Mouse (Mus musculus) neural tube, embryonic 11.5 days (tissue): ENCODE data around the gene Robo1. TPM values are rescaled to one million over a fixed set of nuclear protein-coding genes. Genes with fewer than 3 reads are reported as not detected.
A peak's percentile ranks its signal among the peaks of the same experiment; 100 is the strongest.

Experiments
- ATAC-seq: fragments of 200-750 bp; cut with Nextera tagmentation; 2 replicates; pipeline ENCODE4 v1.8.0; 2017; ENCODE audit warnings: moderate number of reproducible peaks, mild to moderate bottlenecking, moderate TSS enrichment, moderate library complexity; ENCODE audit not compliant: insufficient read depth, low FRiP score, low TSS enrichment
- DNase-seq: peaks from one replicate; pipeline ENCODE4 v3.0.0-alpha.2; 2015; ENCODE audit warnings: low spot score
- H3K27ac ChIP-seq: fragments of 300-500 bp; sonication (generic); 2 replicates; pipeline ENCODE4 v1.5.1; 2014; ENCODE audit warnings: low read depth, mild to moderate bottlenecking, low read length
- H3K27me3 ChIP-seq: fragments of 300-500 bp; sonication (generic); 2 replicates; pipeline ENCODE4 v1.6.1; 2014; ENCODE audit warnings: mild to moderate bottlenecking, low read length, mixed read lengths; ENCODE audit not compliant: control insufficient read depth, insufficient read depth
- H3K36me3 ChIP-seq: fragments of 300-500 bp; sonication (generic); 2 replicates; pipeline ENCODE4 v1.6.1; 2014; ENCODE audit warnings: mild to moderate bottlenecking, low read length, moderate library complexity, mixed read lengths; ENCODE audit not compliant: control insufficient read depth, insufficient read depth
- H3K4me1 ChIP-seq: fragments of 300-500 bp; sonication (generic); 2 replicates; pipeline ENCODE4 v1.6.1; 2014; ENCODE audit warnings: low read length, mixed read lengths; ENCODE audit not compliant: control insufficient read depth, insufficient read depth
- H3K4me2 ChIP-seq: fragments of 300-500 bp; sonication (generic); 2 replicates; pipeline ENCODE4 v1.6.1; 2014; ENCODE audit warnings: low read depth, mild to moderate bottlenecking, moderate library complexity
- H3K4me3 ChIP-seq: fragments of 300-500 bp; sonication (generic); 2 replicates; pipeline ENCODE4 v1.5.1; 2014; ENCODE audit warnings: low read depth, low read length
- H3K9ac ChIP-seq: fragments of 300-500 bp; sonication (generic); 2 replicates; pipeline ENCODE4 v1.6.1; 2014; ENCODE audit warnings: mild to moderate bottlenecking, low read length
- H3K9me3 ChIP-seq: fragments of 300-500 bp; sonication (generic); 2 replicates; pipeline ENCODE4 v1.6.1; 2016; ENCODE audit warnings: low read length; ENCODE audit not compliant: control insufficient read depth
- WGBS: fragments of 180-500 bp; shearing (Covaris S2); extraction: QIAGEN DNeasy Blood & Tissue Kit; methylation state at CpG from one replicate; pipeline ENCODE4 v1.1.7; 2014; 5-methylcytosine and 5-hydroxymethylcytosine counted together
- polyA plus RNA-seq: library from polyadenylated mRNA; unstranded; fragments of >200 nt; fragmentation: Nextera tagmentation; extraction: Ambion mirVana; gene quantifications from 2 replicates; pipeline ENCODE4 v1.2.1, GENCODE M21; 2014

The Robo1 gene
- polyA plus RNA-seq, 1 experiment from 2014 or later = 58.3 TPM

- H3K4me3 ChIP-seq = no peak overlapping the region
- no peaks in the 10 kb centered on the region for H3K36me3 ChIP-seq
- H3K4me1 ChIP-seq = no peaks in the 10 kb centered on the region; the same call in 1 of the 2 replicates
- no peaks in the 10 kb centered on the region for H3K9me3 ChIP-seq
- 18% methylated on average over 3 of the region's 3 CpGs for WGBS
- no peaks in the 10 kb centered on the region for H3K27me3 ChIP-seq
- H3K9ac ChIP-seq = no peak overlapping the region
- no peak overlapping the region for H3K4me2 ChIP-seq
- DNase-seq (no peak), ATAC-seq (peak; percentile 70)
- H3K27ac ChIP-seq = no peak overlapping the region
Observed at GRCm38 (mm10) chr16:72587376-72588072, 279.4 kb downstream of the Robo1 start.

- no peak overlapping the region for H3K4me2 ChIP-seq
- peak; percentile 86 for ATAC-seq
- DNase-seq = peak; percentile 15
- no peaks in the 10 kb centered on the region for H3K9me3 ChIP-seq
- no peak overlapping the region for H3K9ac ChIP-seq
- H3K27me3 ChIP-seq = no peaks in the 10 kb centered on the region
- 48% methylated on average over 4 of the region's 4 CpGs for WGBS
- no peak overlapping the region for H3K27ac ChIP-seq
- H3K36me3 ChIP-seq = no peaks in the 10 kb centered on the region
- H3K4me1 ChIP-seq = no peaks in the 10 kb centered on the region
- no peak overlapping the region for H3K4me3 ChIP-seq
Observed at GRCm38 (mm10) chr16:72603487-72604206, 295.5 kb downstream of the Robo1 start.

- Histone ChIP-seq H3K36me3 (no peaks in the 10 kb centered on the region), H3K4me2 (no peak overlapping the region), H3K9ac (no peak overlapping the region), H3K4me1 (no peaks in the 10 kb centered on the region), H3K27me3 (no peaks in the 10 kb centered on the region), H3K27ac (no peak overlapping the region), H3K9me3 (no peaks in the 10 kb centered on the region), H3K4me3 (no peak overlapping the region)
- ATAC-seq (no peak), DNase-seq (peak; percentile 82)
- 23% methylated on average over 6 of the region's 6 CpGs for WGBS
Observed at GRCm38 (mm10) chr16:72605066-72605465, 297.0 kb downstream of the Robo1 start.

GRCm38 (mm10) chr16:72610661-72611112 lies 302.6 kb downstream of the Robo1 start:
- peak; percentile 27 for DNase-seq
- Histone ChIP-seq H3K4me2 (no peak overlapping the region), H3K4me3 (no peak overlapping the region), H3K9me3 (no peaks in the 10 kb centered on the region), H3K27me3 (no peaks in the 10 kb centered on the region), H3K9ac (no peak overlapping the region), H3K36me3 (no peaks in the 10 kb centered on the region), H3K27ac (no peak overlapping the region), H3K4me1 (no peaks in the 10 kb centered on the region)
- ATAC-seq = peak; percentile 67
- WGBS = 35% methylated on average over 4 of the region's 4 CpGs

GRCm38 (mm10) chr16:72614898-72615297 lies 306.8 kb downstream of the Robo1 start:
- no peak for DNase-seq
- Histone ChIP-seq H3K4me3 (no peak overlapping the region), H3K27ac (no peak overlapping the region), H3K4me1 (no peaks in the 10 kb centered on the region), H3K9ac (no peak overlapping the region), H3K36me3 (no peaks in the 10 kb centered on the region), H3K4me2 (no peak overlapping the region), H3K9me3 (no peaks in the 10 kb centered on the region), H3K27me3 (no peaks in the 10 kb centered on the region)
- 14% methylated on average over 1 of the region's 1 CpGs for WGBS
- no peak for ATAC-seq

- no peak for DNase-seq
Observed at GRCm38 (mm10) chr16:72615360-72615759, 307.3 kb downstream of the Robo1 start.

GRCm38 (mm10) chr16:72622371-72622770 lies 314.3 kb downstream of the Robo1 start:
- WGBS = 90% methylated on average over 4 of the region's 4 CpGs

More at GRCm38 (mm10) chr16:72615360-72615759, 307.3 kb downstream of the Robo1 start:
- no peak overlapping the region for H3K9ac ChIP-seq
- WGBS = 68% methylated on average over 2 of the region's 2 CpGs
- ATAC-seq = no peak
- H3K9me3 ChIP-seq = no peaks in the 10 kb centered on the region
- H3K36me3 ChIP-seq = no peaks in the 10 kb centered on the region
- no peak overlapping the region for H3K4me2 ChIP-seq
- no peak overlapping the region for H3K4me3 ChIP-seq
- no peak overlapping the region for H3K27ac ChIP-seq
- no peaks in the 10 kb centered on the region for H3K4me1 ChIP-seq
- no peaks in the 10 kb centered on the region for H3K27me3 ChIP-seq

GRCm38 (mm10) chr16:72622868-72623267 lies 314.8 kb downstream of the Robo1 start:
- Histone ChIP-seq H3K27ac (no peak overlapping the region), H3K27me3 (no peaks in the 10 kb centered on the region), H3K9me3 (no peaks in the 10 kb centered on the region), H3K4me2 (no peak overlapping the region), H3K36me3 (no peaks in the 10 kb centered on the region), H3K9ac (no peak overlapping the region), H3K4me1 (no peaks in the 10 kb centered on the region), H3K4me3 (no peak overlapping the region)
- DNase-seq = no peak
- ATAC-seq = no peak
- WGBS = 81% methylated on average over 10 of the region's 10 CpGs

More at GRCm38 (mm10) chr16:72622371-72622770, 314.3 kb downstream of the Robo1 start:
- Histone ChIP-seq H3K36me3 (no peaks in the 10 kb centered on the region), H3K27me3 (no peaks in the 10 kb centered on the region), H3K4me2 (no peak overlapping the region), H3K4me1 (no peaks in the 10 kb centered on the region), H3K9ac (no peak overlapping the region), H3K9me3 (no peaks in the 10 kb centered on the region), H3K4me3 (no peak overlapping the region), H3K27ac (no peak overlapping the region)
- DNase-seq (no peak), ATAC-seq (no peak)

GRCm38 (mm10) chr16:72633846-72634245 lies 325.7 kb downstream of the Robo1 start:
- 67% methylated on average over 7 of the region's 7 CpGs for WGBS

More at GRCm38 (mm10) chr16:72633846-72634245, 325.7 kb downstream of the Robo1 start:
- Histone ChIP-seq H3K27ac (no peak overlapping the region), H3K9me3 (no peaks in the 10 kb centered on the region), H3K36me3 (no peaks in the 10 kb centered on the region), H3K9ac (no peak overlapping the region), H3K4me2 (no peak overlapping the region), H3K27me3 (no peaks in the 10 kb centered on the region), H3K4me1 (no peaks in the 10 kb centered on the region), H3K4me3 (no peak overlapping the region)
- ATAC-seq (no peak), DNase-seq (no peak)
